Mouse (Mus musculus) liver, embryonic 11.5 days (tissue): ENCODE measurements around the gene Gm1043. TPM values are rescaled to one million over a fixed set of nuclear protein-coding genes. Genes with fewer than 3 reads are reported as not detected.

ENCODE experiments used
- ATAC-seq: fragments of 200-750 bp; cut with Nextera tagmentation; replicated peaks from 2 replicates; pipeline ENCODE4 v1.8.0; 2017; ENCODE audit warnings: moderate number of reproducible peaks, mild to moderate bottlenecking, moderate TSS enrichment, moderate library complexity; ENCODE audit not compliant: low FRiP score
- DNase-seq: peaks from one replicate; pipeline ENCODE4 v3.0.0-alpha.2; 2017; ENCODE audit warnings: low spot score
- H3K27ac ChIP-seq: fragments of 300-500 bp; sonication (generic); 2 replicates; pipeline ENCODE4 v1.5.1; 2014; ENCODE audit warnings: mild to moderate bottlenecking, low read depth, low read length, control low read depth
- H3K27me3 ChIP-seq: fragments of 300-500 bp; sonication (generic); replicated peaks from 2 replicates; pipeline ENCODE4 v1.6.1; 2014; ENCODE audit warnings: low read length, mixed read lengths; ENCODE audit not compliant: control insufficient read depth, insufficient read depth
- H3K36me3 ChIP-seq: fragments of 300-500 bp; sonication (generic); 2 replicates; pipeline ENCODE4 v1.6.1; 2014; ENCODE audit warnings: mild to moderate bottlenecking, low read length, moderate library complexity, mixed read lengths; ENCODE audit not compliant: control insufficient read depth, insufficient read depth
- H3K4me1 ChIP-seq: fragments of 300-500 bp; sonication (generic); replicated peaks from 2 replicates; pipeline ENCODE4 v1.6.1; 2014; ENCODE audit warnings: low read length, mixed read lengths; ENCODE audit not compliant: control insufficient read depth, insufficient read depth
- H3K4me2 ChIP-seq: fragments of 300-500 bp; sonication (generic); 2 replicates; pipeline ENCODE4 v1.6.1; 2014; ENCODE audit warnings: mild to moderate bottlenecking, control low read depth, moderate library complexity
- H3K4me3 ChIP-seq: fragments of 300-500 bp; sonication (generic); 2 replicates; pipeline ENCODE4 v1.5.1; 2014; ENCODE audit warnings: low read depth, low read length, control low read depth
- H3K9ac ChIP-seq: fragments of 300-500 bp; sonication (generic); 2 replicates; pipeline ENCODE4 v1.6.1; 2014; ENCODE audit warnings: low read depth, low read length, control low read depth
- H3K9me3 ChIP-seq: fragments of 300-500 bp; sonication (generic); 2 replicates; pipeline ENCODE4 v1.6.1; 2016; ENCODE audit warnings: low read length, inconsistent platforms, mixed read lengths; ENCODE audit not compliant: control insufficient read depth
- WGBS: fragments of 180-500 bp; shearing (Covaris S2); extraction: QIAGEN DNeasy Blood & Tissue Kit; methylation state at CpG from one replicate; pipeline ENCODE4 v1.1.7; 2014; 5-methylcytosine and 5-hydroxymethylcytosine counted together
- polyA plus RNA-seq: library from polyadenylated mRNA; unstranded; fragments of >200 nt; fragmentation: Nextera tagmentation; extraction: Ambion mirVana; gene quantifications from 2 replicates; pipeline ENCODE4 v1.2.1, GENCODE M21; 2014

Gene Gm1043
- polyA plus RNA-seq, 1 experiment from 2014 or later: not detected

- no peak for ATAC-seq
- Histone ChIP-seq H3K4me3 (no peak overlapping the region), H3K27ac (no peak overlapping the region), H3K36me3 (no peaks in the 10 kb centered on the region), H3K27me3 (no peaks in the 10 kb centered on the region), H3K4me2 (no peak overlapping the region), H3K4me1 (no peaks in the 10 kb centered on the region), H3K9ac (no peak overlapping the region), H3K9me3 (no peaks in the 10 kb centered on the region)
- no peak for DNase-seq
- 77% methylated on average over 3 of the region's 3 CpGs for WGBS
Observed at GRCm38 (mm10) chr5:37056471-37056870, 28.7 kb upstream of the Gm1043 start.

DNA sequence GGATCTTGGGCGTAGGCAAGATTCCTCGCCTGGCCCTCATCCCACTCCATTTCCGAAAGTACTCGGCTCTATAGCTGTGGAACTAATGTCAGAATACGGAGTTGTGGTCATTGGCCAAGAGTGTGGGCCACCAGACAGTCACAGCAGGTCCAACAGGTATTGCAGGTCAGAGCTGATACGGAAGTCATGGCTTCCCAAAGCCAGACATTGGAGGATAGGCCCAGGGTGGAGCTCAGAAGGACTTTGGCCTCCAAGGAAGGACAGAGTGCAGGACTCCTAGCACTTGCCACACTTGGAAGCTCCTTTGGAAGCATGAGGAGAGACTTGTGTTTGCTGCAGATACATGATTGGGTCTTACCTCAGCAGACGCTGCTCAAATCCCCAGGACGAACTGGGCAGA is 23.6 kb upstream of the Gm1043 start:
- Histone ChIP-seq H3K9me3 (no peaks in the 10 kb centered on the region), H3K27ac (no peak overlapping the region), H3K4me1 (no peaks in the 10 kb centered on the region), H3K4me2 (no peak overlapping the region), H3K9ac (no peak overlapping the region), H3K36me3 (no peaks in the 10 kb centered on the region), H3K27me3 (no peaks in the 10 kb centered on the region), H3K4me3 (no peak overlapping the region)
- ATAC-seq (no peak), DNase-seq (no peak)
- WGBS: 79% methylated on average over 8 of the region's 8 CpGs

GRCm38 (mm10) chr5:37064454-37065449 is 20.4 kb upstream of the Gm1043 start:
- no peak for ATAC-seq
- Histone ChIP-seq H3K27me3 (no peaks in the 10 kb centered on the region), H3K9me3 (no peaks in the 10 kb centered on the region), H3K27ac (no peak overlapping the region), H3K9ac (no peak overlapping the region), H3K4me3 (no peak overlapping the region), H3K4me1 (no peaks in the 10 kb centered on the region), H3K36me3 (no peaks in the 10 kb centered on the region), H3K4me2 (no peak overlapping the region)
- 70% methylated on average over 13 of the region's 13 CpGs for whole genome bisulfite sequencing
- DNase-seq: no peak

- DNase-seq (no peak), ATAC-seq (no peak)
- 56% methylated on average over 8 of the region's 8 CpGs for WGBS
- Histone ChIP-seq H3K9me3 (no peaks in the 10 kb centered on the region), H3K9ac (no peak overlapping the region), H3K36me3 (no peaks in the 10 kb centered on the region), H3K27ac (no peak overlapping the region), H3K27me3 (no peaks in the 10 kb centered on the region), H3K4me1 (no peaks in the 10 kb centered on the region), H3K4me2 (no peak overlapping the region), H3K4me3 (no peak overlapping the region)
Observed at GRCm38 (mm10) chr5:37066703-37067568, 18.2 kb upstream of the Gm1043 start.

DNA sequence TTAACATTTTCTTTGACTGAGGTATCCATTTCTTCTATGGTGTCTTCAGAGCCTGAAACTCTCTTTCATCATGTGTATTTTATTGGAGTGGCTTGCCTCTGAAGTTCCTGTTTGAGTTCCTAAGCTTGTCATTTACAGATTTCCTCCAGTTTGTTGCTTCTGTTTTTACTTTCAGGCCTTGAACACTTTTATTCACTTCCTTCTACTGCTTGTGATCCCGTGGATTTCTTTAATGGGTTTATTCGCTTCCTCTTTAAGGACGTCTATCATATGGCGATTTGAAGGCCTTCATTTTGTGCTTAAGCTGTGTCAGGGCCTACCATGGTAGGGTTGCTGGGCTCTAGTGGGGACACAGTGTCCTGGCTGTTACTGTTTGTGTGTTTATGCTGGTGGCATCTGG is 11.5 kb upstream of the Gm1043 start:
- no peak overlapping the region for H3K4me3 ChIP-seq
- no peaks in the 10 kb centered on the region for H3K9me3 ChIP-seq
- H3K9ac ChIP-seq: no peak overlapping the region
- no peaks in the 10 kb centered on the region for H3K4me1 ChIP-seq
- no peaks in the 10 kb centered on the region for H3K36me3 ChIP-seq
- WGBS: 74% methylated on average over 4 of the region's 4 CpGs
- H3K27me3 ChIP-seq: peaks cover 8% of the 10 kb centered on the region; the same call in 1 of the 2 replicates
- H3K4me2 ChIP-seq: no peak overlapping the region
- H3K27ac ChIP-seq: no peak overlapping the region
- ATAC-seq (no peak), DNase-seq (no peak)

DNA sequence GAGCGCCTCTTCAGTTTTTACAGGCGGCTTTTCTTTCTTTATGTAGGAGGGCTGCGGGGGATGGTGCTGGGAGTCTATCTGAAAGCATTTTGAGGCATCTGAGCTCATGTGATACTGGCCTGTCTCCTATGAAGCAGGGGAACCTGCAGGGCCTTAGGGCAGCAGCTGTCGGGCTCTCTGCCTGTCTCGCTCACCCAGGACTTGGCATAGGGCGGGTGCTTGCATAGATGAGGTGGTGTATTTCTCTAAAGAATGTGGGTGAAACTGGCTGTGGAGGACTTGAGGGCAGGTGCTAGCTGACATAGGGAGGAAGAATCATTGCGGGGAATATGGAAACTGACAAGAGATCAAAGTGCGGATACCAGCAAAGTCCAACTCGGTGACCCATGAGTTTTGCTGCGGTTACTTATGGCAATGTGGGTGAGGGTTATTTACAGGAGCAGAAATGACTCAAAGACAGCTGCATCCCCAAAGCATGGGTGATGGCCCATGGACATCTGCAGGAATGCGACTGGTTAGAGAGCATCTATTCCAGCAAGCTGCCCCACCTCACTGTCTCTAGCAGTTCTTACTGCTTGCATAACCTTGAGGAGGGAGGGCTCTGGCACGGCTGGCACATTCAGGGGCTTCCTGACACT is 8.4 kb upstream of the Gm1043 start:
- ATAC-seq: no peak
- DNase-seq: no peak
- WGBS: 49% methylated on average over 12 of the region's 12 CpGs
- no peak overlapping the region for H3K9ac ChIP-seq
- H3K4me3 ChIP-seq: no peak overlapping the region
- H3K36me3 ChIP-seq: no peaks in the 10 kb centered on the region
- no peak overlapping the region for H3K27ac ChIP-seq
- H3K27me3 ChIP-seq: peaks cover 8% of the 10 kb centered on the region; the same call in 1 of the 2 replicates
- no peak overlapping the region for H3K4me2 ChIP-seq
- H3K9me3 ChIP-seq: no peaks in the 10 kb centered on the region
- H3K4me1 ChIP-seq: no peaks in the 10 kb centered on the region

- H3K4me3 ChIP-seq: no peak overlapping the region
- H3K9me3 ChIP-seq: no peaks in the 10 kb centered on the region
- H3K27ac ChIP-seq: no peak overlapping the region
- no peak for DNase-seq
- H3K4me1 ChIP-seq: no peaks in the 10 kb centered on the region
- ATAC-seq: no peak
- H3K9ac ChIP-seq: no peak overlapping the region
- no peak overlapping the region for H3K4me2 ChIP-seq
- H3K27me3 ChIP-seq: peaks cover 8% of the 10 kb centered on the region; the same call in 1 of the 2 replicates
- H3K36me3 ChIP-seq: no peaks in the 10 kb centered on the region
- 37% methylated on average over 3 of the region's 3 CpGs for WGBS
Observed at GRCm38 (mm10) chr5:37077330-37077698, 7.9 kb upstream of the Gm1043 start.

DNA sequence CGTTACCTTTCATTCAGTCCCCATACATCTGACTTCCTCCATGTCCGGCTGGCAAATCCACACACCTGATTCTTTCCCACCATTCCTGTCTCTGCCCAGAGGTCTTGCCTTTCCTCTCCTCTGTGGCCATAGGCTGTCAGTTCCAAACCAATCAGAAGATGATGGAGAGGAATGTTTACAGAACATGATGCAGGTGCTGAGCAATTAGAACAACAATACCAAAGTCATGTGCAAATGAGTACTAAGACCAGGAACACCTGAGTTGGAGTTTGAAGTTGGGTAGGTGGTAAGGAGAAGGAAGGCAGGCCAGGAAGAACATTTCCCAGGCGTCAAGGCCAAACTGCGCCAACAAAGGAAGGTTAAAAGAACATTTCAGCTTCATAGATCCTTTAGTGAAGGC is 5.7 kb upstream of the Gm1043 start:
- no peak for DNase-seq
- peaks cover 8% of the 10 kb centered on the region; the same call in 1 of the 2 replicates for H3K27me3 ChIP-seq
- no peaks in the 10 kb centered on the region for H3K36me3 ChIP-seq
- H3K9me3 ChIP-seq: no peaks in the 10 kb centered on the region
- no peaks in the 10 kb centered on the region for H3K4me1 ChIP-seq
- H3K27ac ChIP-seq: no peak overlapping the region
- no peak overlapping the region for H3K4me3 ChIP-seq
- H3K4me2 ChIP-seq: no peak overlapping the region
- H3K9ac ChIP-seq: no peak overlapping the region
- no peak for ATAC-seq
- 87% methylated on average over 4 of the region's 4 CpGs for WGBS
